Mouse (Mus musculus) erythroid progenitor cell, adult 5-6 weeks (primary cell): ENCODE results near the gene H60c. TPM values are rescaled to one million over a fixed set of nuclear protein-coding genes. Genes with fewer than 3 reads are reported as not detected.
"Not testable (repeated sequence)": the region's sequence is repeated elsewhere in the genome, so short reads cannot be mapped to it uniquely, and the experiment has no call there.

ENCODE experiments used
- ATAC-seq: replicated peaks from 2 replicates; pipeline ENCODE4 v1.8.0; 2016; ENCODE audit warnings: moderate number of reproducible peaks, mild to moderate bottlenecking, moderate TSS enrichment, inconsistent platforms; ENCODE audit not compliant: poor library complexity, low FRiP score, severe bottlenecking
- total RNA-seq, 2 experiments: library from RNA; stranded (forward) in 1 of 2; stranded (reverse) in 1 of 2; fragments of 150-400 nt in 1 of 2; fragments of 186-747, 209-891 nt in 1 of 2; gene quantifications; 2 replicates each; pipeline versions ENCODE4 v1.2.3 to v1.2.4; 2015 to 2017; ENCODE audit warnings: low replicate concordance in 2 of 2

Gene H60c
- total RNA-seq (2015; ENCODE audit: low replicate concordance) (not detected in 2 replicates), total RNA-seq (2017; ENCODE audit: low replicate concordance) (not detected in 2 replicates)

DNA sequence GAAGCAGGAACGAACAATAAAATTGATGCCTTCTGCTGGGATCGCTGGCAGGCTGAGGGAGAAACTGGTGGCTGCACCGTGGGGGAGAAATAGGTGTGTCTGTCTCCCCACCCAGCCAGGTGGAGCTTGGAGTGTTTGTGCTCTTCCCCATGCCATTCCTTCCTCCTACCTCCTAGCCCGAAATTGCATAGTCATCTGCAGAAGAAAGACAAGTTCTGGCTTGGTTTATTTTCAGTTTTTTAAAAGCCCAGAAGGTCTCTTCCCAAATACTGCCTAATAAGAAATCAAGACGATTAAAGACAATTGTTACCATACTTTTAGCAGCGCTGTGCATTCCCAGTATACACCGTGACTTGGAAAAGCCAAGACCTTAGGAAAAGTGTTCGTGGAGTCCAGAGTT is at the start of gene H60c:
H60c (minus strand) TSS at position 101 of the 400 bp plus-strand sequence.
- no peak for ATAC-seq

DNA sequence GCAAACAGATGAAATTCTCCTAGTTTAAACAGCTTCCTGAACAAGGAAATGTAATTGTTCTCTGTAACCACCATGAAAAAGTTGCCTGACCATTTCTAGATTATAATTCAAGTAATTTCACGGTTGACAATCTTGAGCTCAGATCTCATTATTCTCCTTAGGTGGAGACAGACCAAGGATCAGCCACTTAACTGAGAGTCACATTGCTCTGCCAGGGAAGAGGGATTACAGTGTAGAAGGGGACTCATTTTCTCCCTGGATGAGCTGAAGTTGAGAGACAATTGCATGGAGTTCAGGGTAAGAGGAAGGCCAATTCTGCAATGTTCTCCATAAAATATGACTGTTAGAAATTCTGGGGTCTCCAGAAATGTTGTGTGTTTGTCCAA is 41.2 kb upstream of the H60c start:
- no peak for ATAC-seq

DNA sequence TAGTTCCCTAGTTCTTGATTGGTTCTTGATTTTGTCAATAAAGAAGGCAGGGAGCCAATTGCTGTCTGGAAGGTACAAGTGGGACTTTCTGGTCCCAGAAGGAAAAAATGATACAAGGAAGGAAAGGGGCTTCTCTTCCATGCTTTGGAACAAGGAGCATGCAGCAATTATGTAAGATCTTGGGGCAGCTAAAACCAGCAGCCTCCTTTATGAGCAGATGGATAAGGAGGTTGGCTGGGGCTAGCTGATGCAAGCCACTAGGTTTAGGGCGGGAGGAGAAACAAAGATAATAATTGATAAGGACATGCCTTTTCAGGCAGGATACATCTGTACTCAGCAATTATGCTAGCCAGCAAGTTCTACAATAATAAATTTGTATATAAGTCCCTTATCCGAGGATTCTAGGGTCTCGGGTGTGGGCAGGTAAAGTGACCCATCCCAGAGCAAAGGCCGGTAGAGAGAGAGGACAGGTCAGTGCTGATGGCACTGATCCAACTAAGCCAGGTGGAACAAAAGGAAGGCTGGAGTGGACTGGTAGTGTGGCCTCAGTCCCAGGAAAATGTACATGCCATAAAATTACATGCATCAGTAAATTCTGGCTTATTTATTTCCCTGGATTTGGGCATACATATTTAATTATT is 40.7 kb upstream of the H60c start:
- ATAC-seq: no peak

DNA sequence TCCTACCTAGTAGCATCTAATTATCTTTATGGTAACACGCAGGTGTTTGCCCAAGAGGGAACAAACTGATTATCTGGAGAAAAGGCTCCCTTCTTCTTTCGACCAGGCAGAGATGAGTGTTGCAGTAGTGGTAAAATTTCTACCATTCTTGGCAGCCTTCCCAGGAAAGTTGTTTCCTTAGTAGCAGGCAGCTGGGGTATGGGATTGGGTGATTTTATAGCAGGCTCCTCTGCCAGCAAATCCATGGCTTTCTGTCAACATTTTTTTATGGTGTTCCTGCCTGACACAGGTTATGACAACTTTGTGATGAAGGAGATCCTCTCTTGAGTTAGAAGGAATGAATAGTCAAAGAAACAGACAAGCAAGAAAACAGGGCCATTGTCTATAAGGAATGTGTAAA is 40.2 kb upstream of the H60c start:
- no peak for ATAC-seq

DNA sequence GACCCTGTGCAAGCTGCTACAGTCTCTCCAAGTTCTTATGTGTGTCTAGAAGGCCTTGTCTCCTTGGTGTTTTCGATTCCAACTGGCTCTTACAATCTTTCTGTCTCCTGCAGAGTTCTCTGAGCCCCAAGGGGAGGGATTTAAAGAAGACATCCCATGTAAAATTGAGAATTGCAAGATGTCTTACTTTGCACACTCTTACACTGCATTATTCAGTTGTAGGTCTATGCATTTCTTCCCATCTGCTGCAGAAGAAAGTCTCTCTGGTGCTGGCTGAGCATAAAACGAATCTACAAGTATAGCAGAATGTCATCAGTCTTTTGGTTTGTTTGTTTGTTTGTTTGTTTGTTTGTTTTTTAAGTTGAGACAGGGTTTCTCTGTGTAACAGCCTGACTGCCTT is 26.4 kb upstream of the H60c start:
- ATAC-seq: no peak

DNA sequence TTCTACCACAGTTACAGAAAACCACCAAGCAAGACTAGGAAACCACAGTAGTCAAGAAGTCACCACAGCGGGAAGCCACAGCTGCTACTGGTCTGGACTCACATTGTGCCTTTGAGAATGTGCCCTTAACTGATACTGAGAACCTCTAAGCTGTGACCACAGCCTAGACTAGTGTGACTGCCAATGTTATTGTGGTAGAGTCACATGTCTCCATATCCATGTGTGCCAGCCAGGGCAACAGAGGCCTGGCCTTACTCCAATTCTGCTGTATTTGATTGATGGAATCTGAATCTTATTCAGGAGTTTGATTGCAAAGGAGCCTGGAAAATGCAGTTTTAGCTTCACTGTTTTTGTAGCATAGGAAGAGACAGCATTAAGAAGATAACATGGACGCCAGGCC is 13.5 kb upstream of the H60c start:
- no peak for ATAC-seq

DNA sequence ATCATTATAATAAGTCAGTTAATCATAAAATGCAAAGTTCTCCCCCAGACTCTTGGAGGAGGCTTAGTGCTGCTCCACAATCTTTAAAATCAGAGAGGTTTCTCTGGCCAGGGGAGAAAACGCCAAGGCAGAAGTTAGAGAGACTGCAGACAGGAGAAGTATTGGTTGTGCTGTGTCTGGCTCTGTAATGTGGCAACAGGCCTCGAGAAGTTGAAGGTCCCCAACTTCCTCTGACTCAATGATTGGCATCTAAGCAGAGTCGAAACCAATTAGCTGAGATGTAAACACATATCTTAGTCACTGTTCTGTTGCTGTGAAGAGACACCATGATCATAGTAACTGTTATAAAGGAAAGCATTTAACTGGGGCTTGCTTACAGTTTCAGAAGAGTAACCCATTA is 6.5 kb upstream of the H60c start:
- ATAC-seq: no peak

DNA sequence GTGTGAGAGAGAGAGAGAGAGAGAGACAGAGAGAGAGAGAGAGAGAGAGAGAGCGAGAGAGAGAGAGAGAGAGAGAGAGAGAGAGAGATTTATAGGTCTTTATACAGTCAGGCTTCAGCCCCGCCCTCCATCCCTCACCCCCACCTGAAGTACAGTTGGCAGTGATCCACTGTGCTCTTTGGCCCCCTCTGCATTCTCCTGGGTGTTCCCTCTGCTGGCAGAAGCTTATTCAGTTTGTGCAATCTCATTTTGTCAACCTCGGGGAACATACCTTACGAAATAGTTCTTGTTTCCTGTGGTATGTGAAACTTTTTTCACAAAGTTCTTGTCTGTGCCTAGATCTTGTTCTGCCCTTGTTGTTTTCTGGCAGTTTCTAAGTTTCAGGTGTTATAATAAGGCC is 3.5 kb upstream of the H60c start:
- ATAC-seq: no peak

DNA sequence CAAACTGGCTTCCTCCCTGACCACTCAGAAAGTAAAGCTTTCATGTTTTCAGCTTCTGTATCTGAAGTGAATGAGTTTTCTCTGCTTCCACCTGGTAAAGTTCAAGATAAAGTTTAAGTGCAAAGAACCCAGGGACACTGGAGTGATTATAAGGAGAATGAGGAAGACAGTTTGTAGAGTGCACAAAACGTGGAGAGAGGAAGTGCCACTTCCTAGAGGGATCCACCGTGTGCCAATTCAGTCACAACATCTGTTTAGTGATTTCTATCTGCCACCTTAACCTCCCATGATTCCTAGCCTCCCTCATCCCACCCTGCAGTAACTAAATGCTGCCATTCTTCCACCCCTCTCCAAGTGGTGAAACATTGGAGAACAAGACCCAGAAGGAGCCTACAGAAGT is 842 bp downstream of the H60c start:
- no peak for ATAC-seq

DNA sequence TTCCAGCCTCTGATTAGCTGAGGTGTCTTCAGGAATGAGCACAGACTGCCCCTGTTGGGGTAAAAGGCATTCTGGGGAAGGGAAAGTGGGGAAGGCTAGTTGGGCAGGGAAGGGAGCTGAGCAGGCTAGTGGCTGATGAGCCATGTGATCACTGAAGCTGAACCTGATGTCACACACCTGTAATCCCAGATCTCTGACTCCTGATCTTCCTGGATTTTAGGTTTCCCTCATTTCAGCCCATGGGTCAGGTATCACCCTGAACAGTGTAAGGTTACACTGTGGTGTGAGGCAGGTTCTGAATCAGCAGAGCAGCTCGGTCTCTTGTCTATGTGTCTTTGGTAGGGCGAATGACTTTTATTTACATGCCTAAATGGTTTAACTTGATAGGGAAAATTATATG is 4.8 kb downstream of the H60c start:
- no peak for ATAC-seq

DNA sequence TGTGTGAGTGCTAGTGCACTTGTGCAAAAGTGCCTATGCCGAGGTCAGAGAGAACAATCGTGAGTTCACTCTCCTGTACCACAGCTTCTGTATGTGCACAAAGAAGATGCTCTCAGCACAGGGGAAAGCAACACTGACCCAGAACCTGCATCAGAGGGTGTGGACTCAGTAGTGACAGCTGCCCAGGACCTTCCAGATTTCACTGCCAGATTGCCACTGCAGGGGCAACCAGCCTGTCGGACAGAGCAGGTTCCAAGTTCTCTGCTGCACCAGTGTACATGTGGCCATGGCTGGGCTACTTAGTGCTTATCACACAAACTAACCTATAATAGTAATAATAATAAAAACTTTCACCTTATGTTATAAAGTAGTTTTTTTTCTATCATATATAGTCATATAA is 10.2 kb downstream of the H60c start:
- no peak for ATAC-seq

DNA sequence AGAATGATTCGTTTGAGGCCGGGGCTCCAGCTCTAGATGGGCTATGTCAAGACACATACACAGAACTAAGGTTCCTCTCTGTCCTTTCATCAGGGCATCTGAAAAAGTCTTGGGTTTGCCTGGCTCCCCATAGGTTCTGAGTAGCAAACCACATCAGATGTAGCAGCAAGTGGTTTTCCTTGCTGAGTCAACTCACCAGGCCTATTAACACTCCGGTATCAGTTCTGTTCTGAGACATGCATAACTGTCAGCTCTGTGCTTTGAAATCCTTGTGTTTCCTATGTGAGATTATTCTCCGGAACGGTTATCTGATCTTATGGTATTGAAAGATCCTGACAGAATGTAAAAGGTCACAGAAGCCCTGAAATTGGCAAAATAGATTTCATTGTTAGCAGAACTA is 29.1 kb downstream of the H60c start:
- ATAC-seq: not testable (repeated sequence)

DNA sequence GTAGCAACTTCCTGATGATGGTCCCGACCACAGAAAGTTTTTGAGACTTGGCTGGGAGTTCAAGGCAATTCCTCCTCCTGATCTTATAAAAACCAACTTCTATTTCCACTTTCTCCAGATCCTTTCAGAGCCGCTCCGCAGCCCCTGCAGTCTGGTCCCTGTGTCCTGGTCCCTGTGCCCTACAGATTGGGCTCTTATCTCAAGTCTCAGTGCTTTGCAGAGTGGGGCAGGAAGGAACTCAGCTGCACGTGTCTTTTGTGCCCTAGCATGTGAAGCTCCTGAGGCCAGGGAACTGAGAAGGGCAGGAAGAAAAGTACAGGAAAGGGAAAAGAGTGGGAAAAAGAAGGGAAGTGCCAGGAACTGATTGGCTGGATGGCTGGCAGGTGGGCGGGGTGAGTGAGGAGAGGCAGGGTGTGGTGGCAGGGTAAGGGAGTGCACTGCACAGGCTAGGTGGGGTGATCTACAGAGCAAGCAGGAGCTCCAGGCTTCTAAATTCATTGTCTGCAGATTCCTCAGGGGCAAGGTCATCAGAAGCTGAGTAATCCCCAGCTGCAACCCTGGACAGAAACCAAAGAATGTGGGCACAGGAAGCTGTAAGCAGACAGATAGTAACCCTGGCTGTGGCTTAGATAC is 30.8 kb downstream of the H60c start:
- ATAC-seq: no peak

DNA sequence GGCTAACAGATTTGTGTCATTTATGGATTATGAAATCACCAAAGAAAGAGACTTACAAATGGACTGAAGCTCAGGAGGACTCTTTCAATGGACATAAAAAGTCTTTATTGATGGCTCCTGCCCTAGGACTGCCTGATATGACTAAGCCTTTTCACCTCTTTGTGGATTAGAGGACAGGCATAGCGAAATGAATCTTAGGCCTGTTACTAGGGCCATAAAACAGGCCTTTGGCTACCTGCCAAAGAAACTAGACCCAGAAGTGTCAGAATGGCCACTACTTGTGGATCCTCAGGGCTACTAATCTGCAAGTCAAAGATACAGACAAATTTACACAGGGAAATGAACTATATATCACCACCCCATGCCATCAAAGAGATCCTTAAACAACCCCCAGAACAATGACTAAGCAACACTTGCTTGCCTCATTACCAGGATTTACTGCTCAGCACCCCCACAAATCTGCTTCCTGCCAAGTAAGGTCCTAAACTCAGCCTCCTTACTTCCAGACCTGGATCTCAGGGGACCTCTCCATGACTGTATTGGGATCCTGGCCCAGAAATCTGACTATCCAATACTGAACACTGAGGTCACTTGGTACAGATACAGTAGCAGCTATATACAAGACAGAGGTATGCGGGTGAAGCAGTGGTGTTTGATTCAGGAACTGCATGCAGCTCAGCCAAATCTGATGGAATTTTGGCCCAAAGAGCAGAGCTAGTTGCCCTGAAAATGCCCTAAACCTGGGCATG is 39.0 kb downstream of the H60c start:
- no peak for ATAC-seq

Other genes starting within 250 kb of the H60c start
- not detected in 2 replicates for gene Ppp1r14c, start 98.3 kb upstream of the H60c start, total RNA-seq (2015; ENCODE audit: low replicate concordance)
- not detected in 2 replicates for gene Ppp1r14c, start 98.3 kb upstream of the H60c start, total RNA-seq (2017; ENCODE audit: low replicate concordance)